Mouse (Mus musculus) kidney, postnatal 4 days (tissue): Measurements from ENCODE around the gene Gpr15.

Source experiments
- DNase-seq, 2 experiments: peaks; one replicate each; pipeline ENCODE4 v3.0.0; 2021; ENCODE audit warnings: mixed read lengths in 2 of 2

The Gpr15 gene

GRCm38 (mm10) chr16:58669917-58670630, 48.8 kb downstream of the Gpr15 start, which contains the start of gene Cpox:
Gene Cpox, plus strand, starts transcription at chr16:58670292.
- peak; percentile 84 to 88 for DNase-seq

- peak; percentile 22 to 34 for DNase-seq
Observed at GRCm38 (mm10) chr16:58669264-58669663, 49.6 kb downstream of the Gpr15 start.

- no peak for DNase-seq
Observed at GRCm38 (mm10) chr16:58668586-58668985, 50.3 kb downstream of the Gpr15 start.
